Mouse (Mus musculus): Measurements from ENCODE around the gene Ilvbl.

DNA sequence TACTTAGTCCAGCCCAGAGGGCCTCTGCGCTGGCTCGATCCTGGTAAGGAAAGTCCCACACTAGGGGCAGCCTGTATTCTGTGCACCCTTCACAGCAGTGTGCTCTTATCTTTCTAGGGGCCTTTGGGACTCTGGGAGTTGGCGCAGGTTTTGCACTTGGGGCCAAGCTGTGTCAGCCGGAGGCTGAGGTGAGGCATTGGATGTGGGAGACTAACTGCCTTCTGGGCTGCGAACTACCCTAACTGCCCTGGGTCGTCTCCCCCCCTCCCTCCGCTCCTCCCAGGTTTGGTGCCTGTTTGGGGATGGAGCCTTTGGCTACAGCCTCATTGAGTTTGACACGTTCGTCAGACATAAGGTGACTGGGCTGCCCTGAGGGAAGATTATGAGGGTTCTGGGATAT is 9.2 kb downstream of the Ilvbl start:
- TF ChIP-seq CTCF (conservative IDR thresholded peaks at IDR 0.05; ENCODE audit: low read length) (no peak), POU5F1 (IDR thresholded peaks at IDR 0.05; ENCODE audit: borderline replicate concordance, low read length) (no peak)

All from E14TG2a.4 (cell line).